Mouse (Mus musculus) CH12.LX (cell line): ENCODE results near the gene Foxp1.

Experiments used
- E2F4 ChIP-seq: IDR thresholded peaks from 2 replicates; pipeline ENCODE4 v1.6.1; 2011; ENCODE audit warnings: low read depth, low read length, improper control_type of control experiment; ENCODE audit not compliant: insufficient replicate concordance
- EP300 ChIP-seq: IDR thresholded peaks from 2 replicates; pipeline ENCODE4 v1.6.1; 2011; ENCODE audit warnings: low read length, improper control_type of control experiment
- KAT2A ChIP-seq: IDR thresholded peaks from 2 replicates; pipeline ENCODE4 v1.6.1; 2012; ENCODE audit warnings: low read length, improper control_type of control experiment, inconsistent platforms; ENCODE audit not compliant: insufficient replicate concordance
- MAFK ChIP-seq: IDR thresholded peaks from 2 replicates; pipeline ENCODE4 v1.6.1; 2011; ENCODE audit warnings: low read length, improper control_type of control experiment; ENCODE audit not compliant: insufficient replicate concordance
- MXI1 ChIP-seq: IDR thresholded peaks from 2 replicates; pipeline ENCODE4 v1.6.1; 2011; ENCODE audit warnings: mild to moderate bottlenecking, low read depth, low read length, improper control_type of control experiment
- POLR2A ChIP-seq: IDR thresholded peaks from 2 replicates; pipeline ENCODE4 v1.6.1; 2011; ENCODE audit warnings: low read depth, mild to moderate bottlenecking, improper control_type of control experiment, low read length
- ZKSCAN1 ChIP-seq: IDR thresholded peaks from 2 replicates; pipeline ENCODE4 v1.6.1; 2012; ENCODE audit warnings: low read depth, inconsistent platforms, low read length, improper control_type of control experiment, borderline replicate concordance

GRCm38 (mm10) chr6:99372016-99372415 lies 150.5 kb downstream of the Foxp1 start:
- no peak for TF ChIP-seq KAT2A
- no peak for TF ChIP-seq ZKSCAN1
- TF ChIP-seq E2F4 = no peak
- no peak for TF ChIP-seq MXI1
- no peak for TF ChIP-seq MAFK
- TF ChIP-seq POLR2A = no peak
- no peak for TF ChIP-seq EP300
